Mouse (Mus musculus): ENCODE results near the gene Olfr1364. TPM values are rescaled to one million over a fixed set of nuclear protein-coding genes. Genes with fewer than 3 reads are reported as not detected.
A peak's percentile ranks its signal among the peaks of the same experiment; 100 is the strongest.

Olfr1364 gene
- total RNA-seq (2021), result not detected
- long read RNA-seq, experiment 1, result 0 reads
- long read RNA-seq, experiment 2, result 0 reads

- no peak within 1 kb of the TSS for H3K27ac ChIP-seq
- intact Hi-C loops (cut with DNase I), result no loop called here
- DNase-seq, result no peak
- TF ChIP-seq CTCF (IDR thresholded peaks at IDR 0.05), result no peak
- no peak within 1 kb of the TSS for H3K4me3 ChIP-seq
Measured at GRCm38 (mm10) chr13:21581659-21582058, at the start of gene Olfr1364. Olfr1364 (minus strand) TSS chr13:21581759.

- DNase-seq, result no peak
- no peak for TF ChIP-seq CTCF (IDR thresholded peaks at IDR 0.05)
- no peak within 1 kb of the TSS for H3K4me3 ChIP-seq
- no peak within 1 kb of the TSS for H3K27ac ChIP-seq
- intact Hi-C loops (cut with DNase I), result no loop called here
Measured at GRCm38 (mm10) chr13:21613922-21614321, 32.4 kb upstream of the Olfr1364 start, which contains the start of gene Olfr1362. Olfr1362 (minus strand) TSS chr13:21614022.

- intact Hi-C loops (cut with DNase I), result no loop called here
- no peak overlapping the region for H3K27ac ChIP-seq
- no peak for TF ChIP-seq CTCF (IDR thresholded peaks at IDR 0.05)
Measured at GRCm38 (mm10) chr13:21591618-21592017, 10.1 kb upstream of the Olfr1364 start.

GRCm38 (mm10) chr13:21559793-21560192 lies 21.8 kb downstream of the Olfr1364 start, which contains the start of gene Olfr1535:
Olfr1535 (minus strand) TSS chr13:21559893.
- Histone ChIP-seq H3K27ac (no peak within 1 kb of the TSS), H3K4me3 (no peak within 1 kb of the TSS)
- intact Hi-C loops (cut with DNase I), result no loop called here
- TF ChIP-seq CTCF (IDR thresholded peaks at IDR 0.05), result no peak
- DNase-seq, result no peak

More at GRCm38 (mm10) chr13:21591618-21592017, 10.1 kb upstream of the Olfr1364 start:
- H3K4me3 ChIP-seq, result no peak overlapping the region
- no peak for DNase-seq

GRCm38 (mm10) chr13:21550416-21551110 lies 31.0 kb downstream of the Olfr1364 start:
- DNase-seq, result no peak
- intact Hi-C loops (cut with DNase I), result no loop called here
- no peak for TF ChIP-seq CTCF (IDR thresholded peaks at IDR 0.05)
- Histone ChIP-seq H3K4me3 (no peak overlapping the region), H3K27ac (no peak overlapping the region)

GRCm38 (mm10) chr13:21549487-21549886 lies 32.1 kb downstream of the Olfr1364 start:
- no peak for DNase-seq
- intact Hi-C loops (cut with DNase I), result no loop called here
- Histone ChIP-seq H3K4me3 (no peak overlapping the region), H3K27ac (no peak overlapping the region)
- TF ChIP-seq CTCF (IDR thresholded peaks at IDR 0.05), result no peak

GRCm38 (mm10) chr13:21542708-21543107 lies 38.9 kb downstream of the Olfr1364 start, which contains the start of gene Olfr1366:
Olfr1366 (minus strand) TSS chr13:21542808.
- DNase-seq, result no peak
- intact Hi-C loops (cut with DNase I), result no loop called here
- Histone ChIP-seq H3K27ac (no peak within 1 kb of the TSS), H3K4me3 (no peak within 1 kb of the TSS)
- no peak for TF ChIP-seq CTCF (IDR thresholded peaks at IDR 0.05)

GRCm38 (mm10) chr13:21530781-21531201 lies 50.8 kb downstream of the Olfr1364 start, which contains the start of gene Zkscan8:
Zkscan8 (minus strand) TSS chr13:21531120.
- Histone ChIP-seq H3K4me3 (peak within 1 kb of the TSS; percentile 99), H3K27ac (peak within 1 kb of the TSS; percentile 95)
- no peak; the same call in 1 of the 2 replicates for TF ChIP-seq CTCF (IDR thresholded peaks at IDR 0.05)
- peak; percentile 92 for DNase-seq
- intact Hi-C loops (cut with DNase I), result loop anchor here (2.0 to 10.0 kb wide), 4 partner anchors 24 to 168 kb away; partner anchors contain the start of genes Gm10065, Zkscan4 and Zscan12

- TF ChIP-seq CTCF (IDR thresholded peaks at IDR 0.05), result no peak
- intact Hi-C loops (cut with DNase I), result loop anchor here (2.0 to 10.0 kb wide), 4 partner anchors 23 to 167 kb away; partner anchors contain the start of genes Gm10065, Zkscan4 and Zscan12
Measured at GRCm38 (mm10) chr13:21530136-21530535, 51.4 kb downstream of the Olfr1364 start.

More at GRCm38 (mm10) chr13:21530136-21530535, 51.4 kb downstream of the Olfr1364 start:
- no peak for DNase-seq
- peak overlapping the region; percentile 95; the same call in 1 of the 2 replicates for H3K27ac ChIP-seq
- peak overlapping the region; percentile 99 for H3K4me3 ChIP-seq

Other genes starting within 250 kb of the Olfr1364 start
- gene Olfr1367, start 234.8 kb downstream of the Olfr1364 start, total RNA-seq (2021), result not detected
- gene Zscan12, start 218.9 kb downstream of the Olfr1364 start, total RNA-seq (2021), result 1 to 10 TPM; 6.9 to 8.7 TPM
- gene Zkscan3, start 179.0 kb downstream of the Olfr1364 start, total RNA-seq (2021), result 10 to 100 TPM; 16.2 to 20.6 TPM
- gene Pgbd1, start 140.7 kb downstream of the Olfr1364 start, total RNA-seq (2021), result under 1 TPM; 0.18 to 0.59 TPM
- 10 to 100 TPM; 13.6 to 14.5 TPM for gene Zscan26, start 128.0 kb downstream of the Olfr1364 start, total RNA-seq (2021)
- gene Nkapl, start 113.2 kb downstream of the Olfr1364 start, total RNA-seq (2021), result under 1 TPM; 0.14 to 0.15 TPM
- under 1 TPM; 0.38 to 0.50 TPM for gene Zkscan4, start 102.9 kb downstream of the Olfr1364 start, total RNA-seq (2021)
- gene Gm10065, start 102.3 kb downstream of the Olfr1364 start, total RNA-seq (2021), result not detected
- gene AK157302, start 86.5 kb downstream of the Olfr1364 start, total RNA-seq (2021), result 10 to 100 TPM; 21.8 to 23.3 TPM
- gene Gm11273, start 80.3 kb downstream of the Olfr1364 start, total RNA-seq (2021), result 100 to 1,000 TPM; 119 to 160 TPM
- 1 to 10 TPM; 4.7 to 6.1 TPM for gene Zkscan8, start 50.6 kb downstream of the Olfr1364 start, total RNA-seq (2021)
- gene Olfr1366, start 39.0 kb downstream of the Olfr1364 start, total RNA-seq (2021), result not detected
- not detected for gene Olfr1535, start 21.9 kb downstream of the Olfr1364 start, total RNA-seq (2021)
- gene Olfr1362, start 32.3 kb upstream of the Olfr1364 start, total RNA-seq (2021), result not detected
- not detected for gene Olfr11, start 60.8 kb upstream of the Olfr1364 start, total RNA-seq (2021)
- not detected for gene Olfr1361, start 81.6 kb upstream of the Olfr1364 start, total RNA-seq (2021)
- not detected for gene Olfr1360, start 95.6 kb upstream of the Olfr1364 start, total RNA-seq (2021)
- not detected for gene Olfr1359, start 116.4 kb upstream of the Olfr1364 start, total RNA-seq (2021)
- 1 to 10 TPM; 3.9 to 6.5 TPM for gene Hist1h2bl, start 134.4 kb upstream of the Olfr1364 start, total RNA-seq (2021)
- gene Hist1h2ai, start 134.7 kb upstream of the Olfr1364 start, total RNA-seq (2021), result 1 to 10 TPM in 1 of 2 experiments, not detected in 1; 2.2 TPM
- 1 to 10 TPM; 1.2 to 2.1 TPM for gene Hist1h3h, start 135.9 kb upstream of the Olfr1364 start, total RNA-seq (2021)
- 1 to 10 TPM in 1 of 2 experiments, not detected in 1; 1.2 TPM for gene Hist1h2bm, start 140.3 kb upstream of the Olfr1364 start, total RNA-seq (2021)
- gene Hist1h4j, start 153.3 kb upstream of the Olfr1364 start, total RNA-seq (2021), result 1 to 10 TPM in 1 of 2 experiments, under 1 TPM in 1; 0.42 to 1.1 TPM
- 10 to 100 TPM; 12.0 to 12.2 TPM for gene Hist1h4k, start 168.7 kb upstream of the Olfr1364 start, total RNA-seq (2021)
- gene Hist1h2ak, start 172.1 kb upstream of the Olfr1364 start, total RNA-seq (2021), result under 1 TPM in 1 of 2 experiments, not detected in 1; 0.98 TPM
- gene Hist1h2bn, start 172.4 kb upstream of the Olfr1364 start, total RNA-seq (2021), result 1 to 10 TPM in 1 of 2 experiments, not detected in 1; 1.4 TPM
- under 1 TPM; 0.45 to 0.69 TPM for gene Hist1h1b, start 198.9 kb upstream of the Olfr1364 start, total RNA-seq (2021)
- 10 to 100 TPM; 10.1 to 10.3 TPM for gene Hist1h3i, start 201.6 kb upstream of the Olfr1364 start, total RNA-seq (2021)
- gene Hist1h2an, start 205.5 kb upstream of the Olfr1364 start, total RNA-seq (2021), result not detected
- gene Hist1h2bp, start 205.7 kb upstream of the Olfr1364 start, total RNA-seq (2021), result 1 to 10 TPM in 1 of 2 experiments, not detected in 1; 1.1 TPM
- gene Hist1h2bq, start 228.4 kb upstream of the Olfr1364 start, total RNA-seq (2021), result 10 to 100 TPM; 16.2 to 21.6 TPM
- gene Hist1h2ao, start 228.7 kb upstream of the Olfr1364 start, total RNA-seq (2021), result 1 to 10 TPM; 1.2 to 2.3 TPM
- 10 to 100 TPM; 50.3 to 50.9 TPM for gene Hist1h4m, start 230.0 kb upstream of the Olfr1364 start, total RNA-seq (2021)

Data from gastrocnemius, adult 2 months (tissue).